Mouse (Mus musculus) heart, adult 2 months (tissue): ENCODE measurements around the gene Gys2.

ENCODE experiments used
- CTCF ChIP-seq: fragments of 200-600 bp; IDR thresholded peaks from 2 replicates; pipeline ENCODE4 v1.8.1; 2022; ENCODE audit warnings: antibody characterized with exemption, mild to moderate bottlenecking, moderate library complexity
- EP300 ChIP-seq: fragments of 200-500 bp; IDR thresholded peaks from 2 replicates; pipeline ENCODE4 v1.6.1; 2011; ENCODE audit warnings: low read depth, low read length, control low read depth; ENCODE audit not compliant: insufficient read depth

GRCm38 (mm10) chr6:142506338-142507032 lies 33.6 kb upstream of the Gys2 start:
- no peak for TF ChIP-seq EP300
- no peak for TF ChIP-seq CTCF
